Mouse (Mus musculus) heart, embryonic 11.5 days (tissue): ENCODE measurements at regions not wholly inside any gene's neighbourhood (a gene's known extent, or its start where the extent isn't known, plus 50 kb on each side); places are given as distances from the start of the nearest gene placed in this dataset.

ENCODE experiments used
- ATAC-seq: fragments of 200-750 bp; cut with Nextera tagmentation; replicated peaks from 2 replicates; pipeline ENCODE4 v1.8.0; 2017; ENCODE audit warnings: moderate library complexity; ENCODE audit not compliant: insufficient number of reproducible peaks, low FRiP score, low TSS enrichment
- H3K27ac ChIP-seq: fragments of 300-500 bp; sonication (generic); 2 replicates; pipeline ENCODE4 v1.5.1; 2014; ENCODE audit warnings: mild to moderate bottlenecking, low read depth, low read length
- H3K27me3 ChIP-seq: fragments of 300-500 bp; sonication (generic); 2 replicates; pipeline ENCODE4 v1.6.1; 2014; ENCODE audit warnings: mild to moderate bottlenecking, low read length, mixed read lengths; ENCODE audit not compliant: control insufficient read depth, insufficient read depth
- H3K36me3 ChIP-seq: fragments of 300-500 bp; sonication (generic); 2 replicates; pipeline ENCODE4 v1.6.1; 2014; ENCODE audit warnings: mild to moderate bottlenecking, low read length, moderate library complexity, mixed read lengths; ENCODE audit not compliant: control insufficient read depth, insufficient read depth
- H3K4me1 ChIP-seq: fragments of 300-500 bp; sonication (generic); 2 replicates; pipeline ENCODE4 v1.6.1; 2014; ENCODE audit warnings: low read length; ENCODE audit not compliant: control insufficient read depth, insufficient read depth
- H3K4me2 ChIP-seq: fragments of 300-500 bp; sonication (generic); 2 replicates; pipeline ENCODE4 v1.6.1; 2014; ENCODE audit warnings: mild to moderate bottlenecking, moderate library complexity
- H3K4me3 ChIP-seq: fragments of 300-500 bp; sonication (generic); 2 replicates; pipeline ENCODE4 v1.5.1; 2014; ENCODE audit warnings: low read depth, low read length
- H3K9ac ChIP-seq: fragments of 300-500 bp; sonication (generic); 2 replicates; pipeline ENCODE4 v1.6.1; 2014; ENCODE audit warnings: mild to moderate bottlenecking, low read depth, low read length, moderate library complexity
- H3K9me3 ChIP-seq: fragments of 300-500 bp; sonication (generic); replicated peaks from 2 replicates; pipeline ENCODE4 v1.6.1; 2016; ENCODE audit warnings: low read length; ENCODE audit not compliant: control insufficient read depth
- WGBS: fragments of 180-500 bp; shearing (Covaris S2); extraction: QIAGEN DNeasy Blood & Tissue Kit; methylation state at CpG from one replicate; pipeline ENCODE4 v1.1.7; 2014; ENCODE audit not compliant: insufficient replicate concordance; 5-methylcytosine and 5-hydroxymethylcytosine counted together

DNA sequence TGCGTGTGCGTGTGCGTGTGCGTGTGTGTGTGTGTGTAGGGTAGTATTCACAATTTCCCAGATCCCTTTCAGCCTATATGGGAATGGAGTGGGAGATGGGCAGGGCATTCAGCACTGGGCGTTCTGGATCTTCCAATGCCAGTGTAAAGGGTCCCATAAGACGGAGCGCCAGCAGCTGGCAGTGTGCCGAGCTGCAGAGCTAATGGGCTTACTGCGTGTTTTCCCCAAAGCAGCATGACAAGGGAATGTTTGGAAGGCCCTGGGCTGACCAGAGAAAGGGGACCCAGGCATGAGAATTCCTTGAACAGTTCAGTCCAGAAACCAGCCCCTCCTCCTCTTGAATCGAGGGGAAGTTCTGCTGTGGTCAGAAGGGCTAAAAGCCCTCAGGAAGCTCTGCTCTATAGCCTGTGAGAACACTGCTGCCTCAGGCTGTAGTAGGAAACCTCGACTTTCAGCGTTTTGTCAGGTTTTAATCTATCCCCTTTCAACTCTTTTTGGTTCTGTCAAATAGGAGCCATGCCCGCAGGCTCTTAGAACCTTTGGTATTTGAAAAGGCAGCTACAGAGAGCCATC is 172.4 kb downstream of the Ktn1 start:
- no peaks in the 10 kb centered on the region for H3K9me3 ChIP-seq
- WGBS, result 74% methylated on average over 13 of the region's 13 CpGs
- H3K9ac ChIP-seq, result no peak overlapping the region
- no peaks in the 10 kb centered on the region for H3K4me1 ChIP-seq
- ATAC-seq, result no peak
- no peak overlapping the region for H3K27ac ChIP-seq
- no peak overlapping the region for H3K4me3 ChIP-seq
- no peaks in the 10 kb centered on the region for H3K36me3 ChIP-seq
- no peaks in the 10 kb centered on the region for H3K27me3 ChIP-seq
- no peak overlapping the region for H3K4me2 ChIP-seq

DNA sequence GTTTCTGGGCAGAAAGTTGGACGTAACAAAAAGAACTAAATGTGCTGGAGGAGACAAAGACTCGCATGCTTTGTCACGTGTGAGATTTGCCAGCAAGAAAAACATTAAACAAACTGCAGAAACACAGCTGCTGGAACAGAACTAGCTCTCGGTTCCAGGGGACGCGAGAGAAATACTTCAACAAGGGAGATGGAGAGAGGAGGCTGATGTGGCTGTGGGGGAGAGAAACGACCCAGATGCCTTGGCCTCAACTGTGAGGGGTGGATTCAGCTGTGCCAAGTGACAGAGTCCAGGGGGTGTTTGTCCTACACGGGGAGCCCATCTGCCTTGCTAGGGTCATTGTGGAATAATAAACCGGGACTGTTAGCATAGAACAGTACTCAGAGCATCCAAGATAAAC is 174.9 kb downstream of the Ktn1 start:
- Histone ChIP-seq H3K27ac (no peak overlapping the region), H3K4me2 (no peak overlapping the region), H3K9ac (no peak overlapping the region), H3K4me3 (no peak overlapping the region), H3K4me1 (no peaks in the 10 kb centered on the region), H3K9me3 (no peaks in the 10 kb centered on the region), H3K36me3 (no peaks in the 10 kb centered on the region), H3K27me3 (no peaks in the 10 kb centered on the region)
- ATAC-seq, result no peak
- 53% methylated on average over 9 of the region's 9 CpGs for WGBS

DNA sequence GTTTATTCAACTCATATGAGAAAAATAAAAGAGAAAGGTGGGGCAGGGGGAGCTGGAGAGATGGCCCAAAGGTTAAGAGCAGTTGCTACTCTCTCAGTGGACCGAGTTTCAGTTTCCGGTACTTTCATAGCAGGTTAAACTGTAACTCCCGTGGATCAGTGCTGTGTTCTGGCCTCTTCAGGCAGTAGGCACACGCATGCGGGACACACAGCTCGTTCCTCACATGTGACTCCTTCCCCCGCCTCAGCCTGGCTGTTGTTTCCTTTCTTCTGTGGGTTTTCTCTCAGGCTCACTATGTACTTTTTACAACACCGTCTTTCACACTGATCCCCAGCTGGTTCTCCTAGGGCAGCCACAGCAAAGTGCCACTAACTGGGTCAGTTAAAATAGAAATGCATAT is 175.4 kb downstream of the Ktn1 start:
- H3K27me3 ChIP-seq, result no peaks in the 10 kb centered on the region
- 77% methylated on average over 8 of the region's 8 CpGs for WGBS
- H3K4me1 ChIP-seq, result no peaks in the 10 kb centered on the region
- H3K27ac ChIP-seq, result no peak overlapping the region
- H3K4me3 ChIP-seq, result no peak overlapping the region
- no peak for ATAC-seq
- no peaks in the 10 kb centered on the region for H3K36me3 ChIP-seq
- no peaks in the 10 kb centered on the region for H3K9me3 ChIP-seq
- no peak overlapping the region for H3K9ac ChIP-seq
- H3K4me2 ChIP-seq, result no peak overlapping the region

DNA sequence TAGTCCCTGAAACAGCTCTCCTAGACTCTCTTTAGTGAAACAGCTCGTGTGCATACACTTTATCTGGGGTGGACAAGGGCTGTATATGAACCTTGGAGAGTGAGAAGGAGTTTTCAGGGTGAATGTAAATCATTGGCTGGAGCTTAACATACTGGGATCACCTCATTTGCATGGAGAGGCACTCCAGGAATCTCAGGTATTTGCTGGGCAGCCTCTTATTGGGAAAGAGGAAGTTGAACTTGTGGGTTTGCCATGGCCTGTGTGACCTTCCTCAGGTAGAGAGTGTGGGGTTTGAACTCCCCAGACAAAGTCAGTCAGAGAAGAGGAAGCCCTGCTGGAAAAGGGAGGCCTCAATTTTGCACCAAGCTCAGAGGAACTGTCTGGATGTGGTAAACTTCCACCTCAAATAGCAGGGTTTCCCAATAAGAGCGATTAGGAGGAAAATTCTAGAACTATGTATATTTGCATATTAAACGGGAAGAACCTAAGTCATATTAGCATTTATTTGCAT is 177.3 kb downstream of the Ktn1 start:
- H3K4me2 ChIP-seq, result no peak overlapping the region
- H3K36me3 ChIP-seq, result no peaks in the 10 kb centered on the region
- WGBS, result 72% methylated on average over 3 of the region's 3 CpGs
- H3K4me1 ChIP-seq, result no peaks in the 10 kb centered on the region
- H3K9ac ChIP-seq, result no peak overlapping the region
- ATAC-seq, result no peak
- H3K27me3 ChIP-seq, result no peaks in the 10 kb centered on the region
- no peak overlapping the region for H3K4me3 ChIP-seq
- H3K27ac ChIP-seq, result no peak overlapping the region
- H3K9me3 ChIP-seq, result no peaks in the 10 kb centered on the region

DNA sequence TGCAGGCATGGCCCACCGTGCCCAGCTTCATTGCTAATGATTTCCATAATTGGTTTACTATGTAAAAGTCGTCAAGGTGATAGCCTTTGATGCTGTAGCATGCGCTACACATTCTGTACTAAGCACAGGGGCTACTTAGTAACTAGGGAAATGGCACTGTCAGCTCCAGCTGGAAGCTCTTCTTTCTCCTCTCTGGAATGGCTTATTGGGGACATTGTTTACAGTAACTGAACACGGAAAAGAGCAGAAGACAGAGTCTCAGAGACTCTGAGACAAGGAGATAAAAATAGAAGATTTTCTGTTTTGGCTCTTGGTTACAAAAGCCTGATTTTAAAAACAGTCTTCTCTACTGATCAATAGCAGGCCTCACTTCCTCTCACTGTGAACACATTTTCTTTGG is 178.3 kb downstream of the Ktn1 start:
- no peaks in the 10 kb centered on the region for H3K27me3 ChIP-seq
- H3K36me3 ChIP-seq, result no peaks in the 10 kb centered on the region
- ATAC-seq, result no peak
- no peak overlapping the region for H3K4me2 ChIP-seq
- H3K9ac ChIP-seq, result no peak overlapping the region
- no peak overlapping the region for H3K27ac ChIP-seq
- H3K9me3 ChIP-seq, result no peaks in the 10 kb centered on the region
- no peaks in the 10 kb centered on the region for H3K4me1 ChIP-seq
- WGBS, result 61% methylated on average over 4 of the region's 4 CpGs
- no peak overlapping the region for H3K4me3 ChIP-seq

DNA sequence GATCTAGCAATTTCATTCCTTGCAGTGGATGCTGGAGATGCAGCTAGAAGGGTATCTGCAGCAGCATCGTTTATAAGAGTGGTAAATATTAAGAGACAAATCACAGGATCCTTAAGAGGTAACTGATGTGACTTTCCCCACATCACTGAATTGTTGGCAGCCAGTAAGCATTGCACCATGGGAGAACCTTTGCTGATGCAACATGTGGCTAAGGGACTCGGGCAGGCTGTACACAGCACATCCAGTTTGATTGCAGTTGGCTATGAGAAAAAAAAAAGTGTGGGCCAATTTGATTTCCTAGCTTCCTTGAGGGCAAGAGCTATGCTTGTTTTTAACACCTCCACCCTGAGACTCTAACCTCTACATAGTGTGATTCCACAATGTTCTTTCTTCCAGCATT is 179.4 kb downstream of the Ktn1 start:
- ATAC-seq, result no peak
- H3K9ac ChIP-seq, result no peak overlapping the region
- H3K4me1 ChIP-seq, result no peaks in the 10 kb centered on the region
- WGBS, result 80% methylated on average over 2 of the region's 2 CpGs
- no peak overlapping the region for H3K4me2 ChIP-seq
- no peak overlapping the region for H3K27ac ChIP-seq
- no peaks in the 10 kb centered on the region for H3K27me3 ChIP-seq
- H3K9me3 ChIP-seq, result no peaks in the 10 kb centered on the region
- no peaks in the 10 kb centered on the region for H3K36me3 ChIP-seq
- no peak overlapping the region for H3K4me3 ChIP-seq

DNA sequence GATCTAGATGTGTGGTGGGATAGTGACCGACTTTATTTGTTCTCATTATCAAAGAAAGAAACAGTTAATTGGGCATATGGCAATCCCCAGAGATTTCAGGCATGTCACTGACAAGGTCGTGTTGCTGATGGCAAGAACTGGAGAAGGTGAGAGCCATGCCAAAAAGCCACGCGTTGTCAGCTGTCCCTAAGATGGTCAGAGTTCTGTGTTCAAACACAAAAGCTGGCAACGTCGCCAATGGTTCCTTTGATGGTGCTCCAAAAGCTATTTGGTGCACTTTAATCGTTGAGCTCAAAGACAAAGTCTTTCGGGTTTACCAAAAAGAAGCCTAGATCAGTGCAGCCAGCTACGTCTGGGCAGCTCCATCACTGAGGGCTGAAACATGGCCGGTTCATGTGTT is 185.4 kb downstream of the Ktn1 start:
- Histone ChIP-seq H3K36me3 (no peaks in the 10 kb centered on the region), H3K4me2 (no peak overlapping the region), H3K27me3 (no peaks in the 10 kb centered on the region), H3K4me1 (no peaks in the 10 kb centered on the region), H3K9ac (no peak overlapping the region), H3K9me3 (no peaks in the 10 kb centered on the region), H3K27ac (no peak overlapping the region), H3K4me3 (no peak overlapping the region)
- 81% methylated on average over 10 of the region's 10 CpGs for WGBS
- ATAC-seq, result no peak

DNA sequence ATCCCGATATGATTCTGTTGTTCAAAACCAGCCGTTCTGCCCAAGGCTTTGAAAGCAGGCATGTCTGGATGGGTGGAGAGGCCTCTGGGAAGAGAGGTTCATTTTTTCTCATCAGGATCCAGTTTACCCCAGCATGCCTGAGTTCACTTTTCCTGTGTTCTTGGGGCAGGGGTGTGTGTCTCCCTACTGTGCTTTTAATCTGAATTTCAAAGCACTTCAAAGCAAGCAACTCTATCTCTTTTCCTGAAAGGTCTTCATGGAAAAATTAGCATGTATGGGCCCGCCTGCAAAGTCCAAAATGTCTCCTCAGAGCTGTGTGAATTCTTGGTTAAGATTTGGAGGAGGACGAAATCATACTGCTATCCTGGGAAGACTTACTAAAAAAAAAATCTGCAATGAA is 187.2 kb downstream of the Ktn1 start:
- 79% methylated on average over 4 of the region's 4 CpGs for WGBS
- Histone ChIP-seq H3K9ac (no peak overlapping the region), H3K4me2 (no peak overlapping the region), H3K4me3 (no peak overlapping the region), H3K9me3 (no peaks in the 10 kb centered on the region), H3K4me1 (no peaks in the 10 kb centered on the region), H3K36me3 (no peaks in the 10 kb centered on the region), H3K27me3 (no peaks in the 10 kb centered on the region), H3K27ac (no peak overlapping the region)
- ATAC-seq, result no peak

DNA sequence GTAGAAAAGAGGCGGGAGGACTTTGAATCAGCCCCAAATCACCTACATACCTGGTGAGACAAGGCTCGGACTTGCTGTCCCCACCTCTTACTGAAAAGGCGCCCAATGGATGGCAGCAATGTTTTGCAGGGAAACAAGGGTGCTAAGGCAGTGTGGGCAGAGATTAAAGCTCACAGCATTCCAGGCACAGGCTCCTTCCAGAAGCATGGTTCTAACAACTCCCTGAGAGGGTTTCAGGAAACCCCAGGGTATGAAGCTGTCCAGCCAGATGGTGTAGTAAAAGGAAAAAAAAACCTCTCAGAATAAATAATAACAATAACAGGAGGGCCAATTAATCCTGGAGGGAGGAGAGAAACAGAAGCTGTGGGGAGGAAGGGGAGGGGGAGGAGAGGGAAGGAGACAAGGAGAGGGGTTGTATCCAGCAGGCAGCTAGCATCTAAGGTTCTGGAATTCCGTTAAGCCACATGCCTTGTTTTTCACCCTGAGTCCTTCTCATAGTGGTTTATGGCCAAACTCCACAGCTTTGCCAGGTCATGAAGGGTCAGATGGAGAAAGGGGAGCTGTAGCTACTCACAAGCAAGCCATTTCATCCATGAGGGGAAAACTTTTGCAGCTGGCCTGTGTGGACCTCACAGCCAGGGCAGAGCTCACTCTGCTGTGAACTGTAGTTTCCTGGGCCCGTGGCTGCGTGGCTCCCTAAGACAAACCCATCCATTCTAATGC is 191.4 kb downstream of the Ktn1 start:
- H3K9ac ChIP-seq, result no peak overlapping the region
- H3K4me2 ChIP-seq, result no peak overlapping the region
- no peak overlapping the region for H3K4me3 ChIP-seq
- no peak for ATAC-seq
- no peaks in the 10 kb centered on the region for H3K9me3 ChIP-seq
- no peak overlapping the region for H3K27ac ChIP-seq
- H3K27me3 ChIP-seq, result no peaks in the 10 kb centered on the region
- H3K36me3 ChIP-seq, result no peaks in the 10 kb centered on the region
- 55% methylated on average over 6 of the region's 6 CpGs for WGBS
- no peaks in the 10 kb centered on the region for H3K4me1 ChIP-seq
